Mouse (Mus musculus) adrenal gland, postnatal 10 days (tissue): ENCODE results near the gene Fam50b. TPM values are rescaled to one million over a fixed set of nuclear protein-coding genes. Genes with fewer than 3 reads are reported as not detected.

ENCODE experiments used
- total RNA-seq, 2 experiments: library from RNA; stranded (reverse); gene quantifications; 2 replicates each; pipeline ENCODE4 v1.2.3; 2021

Fam50b gene
- total RNA-seq, 2 experiments from 2014 or later: not detected

Other genes starting within 250 kb of the Fam50b start
- 10 to 100 TPM; 10.8 to 17.8 TPM for gene Pxdc1, start 81.4 kb upstream of the Fam50b start, total RNA-seq
- 10 to 100 TPM; 70.9 to 98.9 TPM for gene Prpf4b, start 140.5 kb downstream of the Fam50b start, total RNA-seq
- gene Fam217a, start 189.5 kb downstream of the Fam50b start, total RNA-seq: under 1 TPM; 0.57 to 0.79 TPM
- not detected for gene 4933417A18Rik, start 189.6 kb downstream of the Fam50b start, total RNA-seq
- 1 to 10 TPM; 1.9 to 4.2 TPM for gene Eci3, start 229.0 kb downstream of the Fam50b start, total RNA-seq